Mouse (Mus musculus) layer of hippocampus, adult 9-11 months (tissue): Measurements from ENCODE around the gene Stk32c.

Experiments
- DNase-seq: peaks from one replicate; pipeline ENCODE4 v3.0.0; 2022

Gene Stk32c

GRCm38 (mm10) chr7:139136906-139137491 lies 76.1 kb downstream of the Stk32c start:
- DNase-seq = peak; percentile 65

- no peak for DNase-seq
These were observed 77.9 kb downstream of the Stk32c start for GRCm38 (mm10) chr7:139135236-139135635.

GRCm38 (mm10) chr7:139133446-139133845 lies 79.7 kb downstream of the Stk32c start:
- peak; percentile 50 for DNase-seq

GRCm38 (mm10) chr7:139131538-139131937 lies 81.6 kb downstream of the Stk32c start:
- DNase-seq = no peak

GRCm38 (mm10) chr7:139130361-139130760 lies 82.7 kb downstream of the Stk32c start:
- no peak for DNase-seq

- no peak for DNase-seq
These were observed 84.1 kb downstream of the Stk32c start for GRCm38 (mm10) chr7:139128994-139129393.

GRCm38 (mm10) chr7:139126549-139126948 lies 86.6 kb downstream of the Stk32c start:
- peak; percentile 65 for DNase-seq

- DNase-seq = no peak
These were observed 87.2 kb downstream of the Stk32c start for GRCm38 (mm10) chr7:139125881-139126280.

GRCm38 (mm10) chr7:139119775-139120153 lies 93.3 kb downstream of the Stk32c start:
- no peak for DNase-seq

- peak; percentile 84 for DNase-seq
These were observed 93.8 kb downstream of the Stk32c start for GRCm38 (mm10) chr7:139119152-139119774.

- DNase-seq = peak; percentile 75
These were observed 105.0 kb downstream of the Stk32c start for GRCm38 (mm10) chr7:139107908-139108650.

GRCm38 (mm10) chr7:139105705-139106104 lies 107.4 kb downstream of the Stk32c start:
- no peak for DNase-seq

- DNase-seq = no peak
These were observed 108.0 kb downstream of the Stk32c start for GRCm38 (mm10) chr7:139105076-139105475.

GRCm38 (mm10) chr7:139103960-139104381 lies 109.1 kb downstream of the Stk32c start:
- no peak for DNase-seq

- no peak for DNase-seq
These were observed 111.3 kb downstream of the Stk32c start for GRCm38 (mm10) chr7:139101826-139102225.

GRCm38 (mm10) chr7:139101286-139101804 lies 111.8 kb downstream of the Stk32c start:
- DNase-seq = no peak

GRCm38 (mm10) chr7:139100531-139101095 lies 112.5 kb downstream of the Stk32c start:
- no peak for DNase-seq

- DNase-seq = no peak
These were observed 116.7 kb downstream of the Stk32c start for GRCm38 (mm10) chr7:139096399-139096798.

GRCm38 (mm10) chr7:139095282-139095681 lies 117.8 kb downstream of the Stk32c start:
- no peak for DNase-seq

- no peak for DNase-seq
These were observed 118.3 kb downstream of the Stk32c start for GRCm38 (mm10) chr7:139094761-139095160.

GRCm38 (mm10) chr7:139093781-139094180 lies 119.3 kb downstream of the Stk32c start:
- no peak for DNase-seq

GRCm38 (mm10) chr7:139093124-139093523 lies 120.0 kb downstream of the Stk32c start:
- DNase-seq = peak; percentile 78

GRCm38 (mm10) chr7:139092676-139093075 lies 120.4 kb downstream of the Stk32c start:
- no peak for DNase-seq
